Mouse (Mus musculus) intestine, postnatal 0 days (tissue): ENCODE measurements around the gene Pitpnm1. TPM values are rescaled to one million over a fixed set of nuclear protein-coding genes. Genes with fewer than 3 reads are reported as not detected.
"Not testable (repeated sequence)": the region's sequence is repeated elsewhere in the genome, so short reads cannot be mapped to it uniquely, and the experiment has no call there.

Experiments
- ATAC-seq: fragments of 200-750 bp; cut with Nextera tagmentation; 2 replicates; pipeline ENCODE4 v1.8.0; 2017; ENCODE audit warnings: mild to moderate bottlenecking, moderate TSS enrichment, moderate library complexity
- H3K27ac ChIP-seq: fragments of 300-500 bp; sonication (generic); 2 replicates; pipeline ENCODE4 v1.5.1; 2014; ENCODE audit warnings: mild to moderate bottlenecking, low read depth, low read length, moderate library complexity
- H3K27me3 ChIP-seq: fragments of 300-500 bp; sonication (generic); replicated peaks from 2 replicates; pipeline ENCODE4 v1.6.1; 2014; ENCODE audit warnings: low read length, mixed read lengths; ENCODE audit not compliant: control insufficient read depth, insufficient read depth
- H3K36me3 ChIP-seq: fragments of 300-500 bp; sonication (generic); 2 replicates; pipeline ENCODE4 v1.6.1; 2014; ENCODE audit warnings: mild to moderate bottlenecking, moderate library complexity; ENCODE audit not compliant: control insufficient read depth, insufficient read depth
- H3K4me1 ChIP-seq: fragments of 300-500 bp; sonication (generic); replicated peaks from 2 replicates; pipeline ENCODE4 v1.6.1; 2014; ENCODE audit warnings: antibody characterized with exemption, low read length, mixed read lengths; ENCODE audit not compliant: control insufficient read depth, insufficient read depth
- H3K4me2 ChIP-seq: fragments of 300-500 bp; sonication (generic); replicated peaks from 2 replicates; pipeline ENCODE4 v1.6.1; 2014; ENCODE audit warnings: low read depth, mild to moderate bottlenecking, moderate library complexity
- H3K4me3 ChIP-seq: fragments of 300-500 bp; sonication (generic); 2 replicates; pipeline ENCODE4 v1.5.1; 2014; ENCODE audit warnings: low read depth, low read length
- H3K9ac ChIP-seq: fragments of 300-500 bp; sonication (generic); 2 replicates; pipeline ENCODE4 v1.6.1; 2014; ENCODE audit warnings: mild to moderate bottlenecking, low read depth, low read length
- H3K9me3 ChIP-seq: fragments of 300-500 bp; sonication (generic); 2 replicates; pipeline ENCODE4 v1.6.1; 2016; ENCODE audit warnings: mixed run types; ENCODE audit not compliant: control insufficient read depth
- CTCF ChIP-seq: sonication (generic); IDR thresholded peaks from 2 replicates; pipeline ENCODE4 v1.5.1; 2016; ENCODE audit warnings: low read depth, mild to moderate bottlenecking, control low read depth, antibody characterized with exemption, moderate library complexity
- WGBS: fragments of 180-500 bp; shearing (Covaris S2); extraction: QIAGEN DNeasy Blood & Tissue Kit; methylation state at CpG from one replicate; pipeline ENCODE4 v1.1.7; 2014; 5-methylcytosine and 5-hydroxymethylcytosine counted together
- polyA plus RNA-seq: library from polyadenylated mRNA; unstranded; fragments of >200 nt; fragmentation: Nextera tagmentation; extraction: Ambion mirVana; gene quantifications from 2 replicates; pipeline ENCODE4 v1.2.1, GENCODE M21; 2015

Gene Pitpnm1
- polyA plus RNA-seq, 1 experiment from 2014 or later = 13.7 TPM

DNA sequence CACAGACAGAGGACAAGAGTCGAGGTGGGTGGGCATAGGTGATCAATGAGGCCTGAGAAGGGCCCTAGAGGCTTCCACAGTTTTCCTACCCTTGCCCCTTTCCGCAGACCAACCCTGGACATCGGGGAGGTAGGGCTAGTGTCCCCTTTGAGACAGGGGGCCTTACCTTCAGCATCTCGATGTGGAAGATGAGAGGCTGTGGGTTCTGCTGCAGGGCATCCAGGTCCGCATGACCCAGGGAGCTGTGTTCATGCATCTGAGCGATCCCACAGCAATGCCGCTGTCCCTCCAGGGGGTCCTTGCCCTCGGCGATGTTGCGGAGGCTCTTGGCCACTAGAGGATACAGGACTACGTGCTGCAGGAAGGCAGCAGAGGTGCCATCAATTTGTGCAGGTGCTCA lies 16.0 kb downstream of the Pitpnm1 start:
- H3K27ac ChIP-seq = 0 out of 2 replicates have a peak overlapping the region, but pooled peaks have one; percentile 97
- H3K9me3 ChIP-seq = no peaks in the 10 kb centered on the region
- H3K27me3 ChIP-seq = no peaks in the 10 kb centered on the region
- H3K4me1 ChIP-seq = peaks cover 8% of the 10 kb centered on the region
- no peak overlapping the region for H3K4me2 ChIP-seq
- 90% methylated on average over 11 of the region's 11 CpGs for WGBS
- H3K9ac ChIP-seq = no peak overlapping the region
- no peak overlapping the region for H3K4me3 ChIP-seq
- no peak for ATAC-seq
- TF ChIP-seq CTCF = no peak
- peaks cover 72% of the 10 kb centered on the region for H3K36me3 ChIP-seq

DNA sequence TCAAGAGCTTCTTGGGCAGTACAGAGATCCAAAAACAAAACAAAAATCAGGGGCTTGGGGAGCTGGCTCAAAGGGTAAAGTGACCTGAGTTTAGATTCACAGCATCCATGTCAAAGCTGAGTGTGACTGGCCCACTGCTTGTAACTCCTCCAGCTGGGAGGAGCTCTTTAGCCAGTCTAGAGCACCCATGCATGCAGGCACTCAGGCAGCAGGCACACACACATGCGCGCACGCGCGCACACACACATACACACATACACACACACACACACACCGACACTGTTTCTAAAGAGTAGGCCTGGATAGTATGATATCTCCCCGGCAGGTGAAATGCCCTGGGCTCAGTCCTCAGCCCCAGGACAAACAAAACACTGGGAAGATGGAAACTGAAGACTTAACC lies 17.2 kb downstream of the Pitpnm1 start:
- Histone ChIP-seq H3K9ac (no peak overlapping the region), H3K4me3 (no peak overlapping the region), H3K9me3 (no peaks in the 10 kb centered on the region), H3K4me2 (no peak overlapping the region), H3K27ac (no peak overlapping the region), H3K36me3 (peaks cover 60% of the 10 kb centered on the region), H3K27me3 (no peaks in the 10 kb centered on the region), H3K4me1 (peaks cover 8% of the 10 kb centered on the region)
- 97% methylated on average over 7 of the region's 7 CpGs for WGBS
- ATAC-seq = no peak
- TF ChIP-seq CTCF = no peak

DNA sequence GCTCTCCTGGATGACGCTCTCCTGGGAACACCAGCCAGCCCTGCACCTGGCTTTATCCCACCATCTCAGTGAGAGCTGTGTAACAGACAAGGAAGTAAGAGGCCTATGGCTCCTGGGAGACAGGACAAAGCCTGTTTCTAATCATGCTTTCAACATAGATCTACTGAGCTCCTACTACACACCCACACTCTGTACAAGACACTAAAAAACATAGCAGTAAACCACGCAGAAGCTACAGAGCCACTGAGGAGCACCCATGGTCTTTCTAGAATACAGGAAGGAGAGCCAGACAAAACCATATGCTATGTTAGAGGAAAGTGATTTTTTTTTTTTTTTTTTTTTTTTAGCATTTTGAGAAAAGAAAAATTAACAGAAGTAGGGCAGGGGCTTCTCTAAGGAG lies 18.6 kb downstream of the Pitpnm1 start:
- no peak overlapping the region for H3K9ac ChIP-seq
- no peaks in the 10 kb centered on the region for H3K27me3 ChIP-seq
- H3K4me1 ChIP-seq = peaks cover 3% of the 10 kb centered on the region
- ATAC-seq = no peak
- no peak for TF ChIP-seq CTCF
- 94% methylated on average over 2 of the region's 2 CpGs for WGBS
- no peak overlapping the region for H3K27ac ChIP-seq
- H3K4me3 ChIP-seq = no peak overlapping the region
- no peaks in the 10 kb centered on the region for H3K9me3 ChIP-seq
- no peak overlapping the region for H3K4me2 ChIP-seq
- peaks cover 46% of the 10 kb centered on the region for H3K36me3 ChIP-seq

DNA sequence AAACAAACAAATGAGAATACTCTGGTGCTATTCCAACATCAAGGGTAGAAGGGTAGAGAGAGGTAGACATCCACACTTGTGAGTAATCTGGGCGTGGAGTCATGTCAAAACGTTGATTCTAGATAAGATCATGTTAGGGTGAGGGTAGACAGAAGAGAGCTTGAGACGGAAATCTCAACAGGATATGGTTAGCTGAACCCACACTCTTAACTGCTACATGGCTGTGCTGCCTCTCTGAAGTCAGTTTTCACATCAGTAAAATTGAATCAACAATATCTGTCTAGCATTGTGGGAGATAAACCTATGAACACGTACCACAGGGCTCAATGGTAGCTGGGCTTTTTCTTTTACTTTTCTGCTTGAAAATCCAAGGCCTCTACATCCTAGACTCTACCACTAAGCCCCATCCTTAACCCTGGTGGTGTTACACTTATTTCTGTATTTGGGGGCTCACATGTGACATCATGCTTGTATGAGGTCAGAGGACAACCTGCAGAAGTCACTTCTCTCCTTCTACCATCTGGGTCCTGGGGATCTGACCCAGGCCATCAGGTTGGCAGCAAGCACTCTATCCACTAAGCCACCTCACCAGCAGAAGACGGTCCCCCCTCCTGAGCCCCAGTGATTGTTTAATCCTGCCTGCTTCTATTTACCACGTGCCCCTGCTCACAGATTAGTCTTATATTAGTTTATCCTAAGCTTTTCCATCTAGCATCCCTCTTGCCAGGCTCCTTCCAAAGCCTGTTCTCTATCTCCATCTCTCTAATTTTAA lies 20.1 kb downstream of the Pitpnm1 start:
- H3K9me3 ChIP-seq = no peaks in the 10 kb centered on the region
- no peaks in the 10 kb centered on the region for H3K27me3 ChIP-seq
- peaks cover 3% of the 10 kb centered on the region; the same call in 1 of the 2 replicates for H3K4me1 ChIP-seq
- no peak overlapping the region for H3K9ac ChIP-seq
- H3K36me3 ChIP-seq = peaks cover 34% of the 10 kb centered on the region
- no peak overlapping the region for H3K27ac ChIP-seq
- 74% methylated on average over 6 of the region's 6 CpGs for WGBS
- no peak overlapping the region for H3K4me3 ChIP-seq
- peak overlapping the region; percentile 53; the same call in 1 of the 2 replicates for H3K4me2 ChIP-seq
- no peak for ATAC-seq
- TF ChIP-seq CTCF = no peak

DNA sequence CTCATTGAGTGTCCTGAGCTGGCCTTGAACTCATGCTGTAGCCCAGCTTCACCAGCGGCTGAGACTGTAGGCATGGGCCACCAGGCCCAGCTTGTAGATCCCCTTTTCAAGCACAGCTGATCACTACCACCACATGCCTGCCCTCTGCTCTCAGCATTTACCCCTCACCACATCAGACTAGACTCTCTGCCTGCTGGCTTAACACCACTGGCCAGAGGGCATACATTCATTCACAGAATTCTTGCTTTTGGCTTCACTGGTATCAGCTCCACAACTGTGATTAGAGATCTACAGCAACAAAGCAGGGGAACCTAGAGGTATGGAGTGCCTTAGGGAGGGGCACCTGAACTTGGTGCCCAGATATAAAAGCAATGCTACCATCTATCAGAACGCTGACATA lies 20.7 kb downstream of the Pitpnm1 start:
- ATAC-seq = no peak
- H3K4me3 ChIP-seq = peak overlapping the region; percentile 34; the same call in 1 of the 2 replicates
- H3K36me3 ChIP-seq = peaks cover 28% of the 10 kb centered on the region
- 92% methylated on average over 2 of the region's 2 CpGs for WGBS
- H3K9ac ChIP-seq = no peak overlapping the region
- peaks cover 6% of the 10 kb centered on the region; the same call in 1 of the 2 replicates for H3K4me1 ChIP-seq
- H3K27ac ChIP-seq = no peak overlapping the region
- TF ChIP-seq CTCF = no peak
- H3K4me2 ChIP-seq = peak overlapping the region; percentile 53; the same call in 1 of the 2 replicates
- H3K27me3 ChIP-seq = no peaks in the 10 kb centered on the region
- H3K9me3 ChIP-seq = no peaks in the 10 kb centered on the region

DNA sequence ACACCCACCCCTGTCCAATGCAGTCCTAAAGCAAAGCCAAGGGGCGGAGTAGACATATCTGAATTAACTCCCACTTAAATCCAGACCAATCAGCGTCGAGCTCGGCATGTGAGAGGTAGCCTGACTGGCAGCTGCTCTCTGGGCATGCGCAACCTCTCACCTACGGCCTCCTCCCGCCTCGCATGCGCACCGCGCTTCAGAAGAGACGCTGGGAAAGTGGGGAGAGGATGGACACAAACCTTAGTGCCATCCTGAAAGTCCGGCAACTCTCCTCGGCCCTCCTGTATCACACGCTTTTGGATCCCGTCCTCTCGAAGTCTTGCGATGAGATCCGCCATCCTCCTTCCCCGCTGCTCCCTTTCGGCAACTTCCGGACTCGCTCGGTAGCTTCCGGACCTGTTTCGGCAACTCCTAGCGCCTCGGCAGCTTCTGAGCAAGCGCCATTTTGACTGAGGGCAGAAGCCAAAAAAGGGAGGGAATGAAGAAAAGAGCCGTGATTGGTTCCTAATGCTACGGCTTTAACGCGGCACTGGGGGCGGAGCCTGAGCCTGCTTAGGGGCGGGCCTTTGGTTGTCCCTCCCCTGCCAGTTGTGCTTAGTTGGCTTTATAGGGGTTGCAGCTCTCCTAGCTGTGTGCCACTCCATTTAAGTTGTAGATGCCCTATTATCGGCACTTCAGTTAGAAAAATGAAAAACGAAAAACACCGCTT lies 21.5 kb downstream of the Pitpnm1 start:
- Histone ChIP-seq H3K27ac (peak overlapping the region; percentile 43), H3K27me3 (no peaks in the 10 kb centered on the region), H3K4me2 (peak overlapping the region; percentile 53), H3K4me1 (peaks cover 6% of the 10 kb centered on the region; the same call in 1 of the 2 replicates), H3K36me3 (peaks cover 21% of the 10 kb centered on the region), H3K9ac (peak overlapping the region; percentile 43; the same call in 1 of the 2 replicates), H3K9me3 (no peaks in the 10 kb centered on the region), H3K4me3 (peak overlapping the region; percentile 34)
- ATAC-seq = peak; percentile 74
- WGBS = 2% methylated on average over 38 of the region's 38 CpGs
- no peak for TF ChIP-seq CTCF

DNA sequence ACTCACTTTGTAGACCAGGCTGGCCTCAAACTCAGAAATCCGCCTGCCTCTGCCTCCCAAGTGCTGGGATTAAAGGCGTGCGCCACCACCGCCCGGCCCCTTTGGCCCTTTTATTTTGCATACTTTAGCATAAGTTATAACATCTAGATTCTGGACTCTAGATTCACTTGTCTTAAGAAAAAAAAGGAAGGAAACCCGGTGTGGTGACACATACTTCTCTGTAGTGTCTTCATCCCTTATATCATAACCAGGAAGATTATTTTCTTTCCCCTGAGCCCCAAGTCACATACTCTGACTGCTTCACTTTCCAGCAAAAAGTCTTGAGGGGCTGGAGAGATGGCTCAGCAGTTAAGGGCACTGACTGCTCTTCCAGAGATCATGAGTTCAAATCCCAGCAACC lies 22.1 kb downstream of the Pitpnm1 start:
- H3K9me3 ChIP-seq, H3K9ac ChIP-seq, H3K4me1 ChIP-seq, H3K4me3 ChIP-seq, ATAC-seq, H3K27ac ChIP-seq, H3K27me3 ChIP-seq: not testable (repeated sequence)
- H3K4me2 ChIP-seq = peak overlapping the region; percentile 53; the same call in 1 of the 2 replicates
- H3K36me3 ChIP-seq = peaks cover 18% of the 10 kb centered on the region
- WGBS = 58% methylated on average over 6 of the region's 6 CpGs
